Mouse (Mus musculus) regulatory T cell (primary cell): ENCODE measurements at regions not wholly inside any gene's neighbourhood (a gene's known extent, or its start where the extent isn't known, plus 50 kb on each side); places are given as distances from the start of the nearest gene placed in this dataset.

Experiments used
- in situ Hi-C: fragments of 300-600 bp; cut with MboI, MseI; formaldehyde crosslinking; loops from one replicate; pipeline ENCODE4 v1.15.1; 2025; ENCODE audit warnings: high pct_unique_total_duplicates

DNA sequence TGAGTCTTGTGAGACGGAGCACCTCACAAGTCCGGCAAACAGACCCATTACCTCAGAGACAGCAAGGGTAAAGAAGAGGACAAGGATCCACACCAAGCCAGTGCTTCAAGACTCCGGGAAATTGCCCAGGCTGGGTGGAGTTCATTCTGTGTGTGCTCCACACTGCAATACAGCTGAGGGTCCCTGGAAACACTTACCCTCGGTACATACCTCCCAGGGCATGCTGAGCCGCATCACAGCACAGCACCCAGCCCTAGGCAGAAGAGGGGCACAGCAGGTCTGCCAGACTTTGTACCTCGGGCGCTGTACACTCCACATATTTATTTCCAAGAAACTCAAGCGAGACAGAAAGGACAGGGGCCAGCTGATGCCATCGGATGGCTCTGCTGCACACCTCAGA lies 54.5 kb upstream of the Cmc1 start:
- in situ Hi-C loops = no loop called here

DNA sequence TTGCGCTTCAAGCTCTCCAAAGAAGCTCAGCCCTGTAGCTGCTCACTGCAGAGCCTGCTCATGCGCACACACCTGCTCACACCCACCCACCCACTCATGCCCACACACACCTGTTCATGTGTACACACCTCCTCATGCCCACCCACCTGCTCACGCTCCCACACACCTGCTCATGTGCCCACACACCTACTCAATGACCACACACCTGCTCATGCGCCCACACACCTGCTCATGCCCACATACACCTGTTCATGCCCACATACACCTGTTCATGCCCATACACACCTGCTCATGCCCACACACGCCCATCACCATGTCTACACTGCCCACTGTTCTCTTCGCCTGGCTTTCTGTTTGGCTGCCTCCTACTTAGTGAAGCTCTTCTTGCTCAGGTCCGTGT lies 56.5 kb upstream of the Cmc1 start:
- in situ Hi-C loops = no loop called here

DNA sequence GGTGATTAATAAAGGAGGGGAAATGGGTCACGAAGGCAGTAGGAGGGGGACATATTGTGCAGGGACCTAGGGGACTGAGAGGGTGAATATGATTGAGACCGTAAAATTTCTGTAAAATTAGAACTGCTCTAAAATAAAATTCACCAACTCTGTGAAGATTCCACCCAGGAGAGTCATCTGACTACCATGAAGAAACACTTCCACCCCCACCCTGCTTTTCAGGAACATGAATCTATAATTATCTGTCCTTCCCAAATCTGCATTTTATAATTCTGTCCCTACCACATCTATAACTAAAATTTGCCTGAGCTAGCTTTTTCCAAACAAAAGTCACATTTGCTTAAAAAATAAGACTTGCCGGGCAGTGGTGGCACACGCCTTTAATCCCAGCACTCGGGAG lies 69.7 kb upstream of the Cmc1 start:
- in situ Hi-C loops = no loop called here

DNA sequence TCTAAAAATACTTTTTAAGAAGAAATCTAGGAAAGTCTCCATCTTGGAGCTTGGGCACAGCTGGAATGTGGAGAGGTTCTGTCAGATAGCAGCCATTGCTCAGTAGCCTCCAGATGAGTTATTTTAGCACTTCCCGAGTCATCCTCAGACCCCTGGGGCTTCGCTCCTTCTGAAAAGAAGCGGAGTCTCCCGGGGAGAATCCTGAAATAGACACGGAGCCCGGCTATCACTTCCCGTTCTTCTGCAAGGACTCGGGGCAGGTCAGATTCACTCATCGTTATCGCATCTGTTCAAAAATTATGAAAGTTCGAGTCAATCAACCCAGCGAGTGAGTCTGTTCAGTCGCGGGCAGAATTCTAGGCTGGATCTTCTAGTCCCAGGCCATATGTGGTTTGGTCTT lies 71.2 kb upstream of the Cmc1 start:
- in situ Hi-C loops = no loop called here

DNA sequence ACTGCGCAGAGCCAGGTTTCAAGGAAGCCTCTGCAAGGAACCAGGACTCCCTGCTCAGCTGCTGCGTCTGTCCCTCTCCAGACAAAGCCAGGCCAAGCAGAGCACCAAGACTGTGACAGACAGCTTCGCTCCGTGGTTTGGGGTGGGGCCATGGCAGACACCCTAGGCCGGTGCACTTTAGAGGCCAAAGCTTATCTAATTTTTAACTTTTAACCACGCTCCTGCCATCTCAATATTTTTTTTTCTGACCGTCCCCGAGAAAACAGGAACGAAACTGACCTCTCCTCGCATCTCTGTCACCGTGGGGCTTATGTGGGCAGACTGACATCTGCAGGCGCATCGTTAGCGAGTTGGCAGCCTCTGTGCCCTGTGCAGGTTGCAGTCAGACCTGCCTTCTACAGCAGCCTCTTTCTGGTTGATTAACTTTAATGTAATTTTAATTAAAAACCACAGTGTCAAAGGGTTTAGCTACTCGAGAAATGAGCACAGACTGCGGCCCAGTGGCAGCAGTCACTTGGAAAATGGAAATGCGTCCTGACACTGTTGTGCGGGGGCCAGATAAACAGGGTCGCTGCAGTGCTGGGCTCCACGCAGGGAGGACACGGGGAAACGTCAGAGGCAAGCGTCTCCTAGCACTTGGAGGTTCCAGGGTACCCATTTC lies 77.6 kb upstream of the Cmc1 start:
- in situ Hi-C loops = no loop called here

DNA sequence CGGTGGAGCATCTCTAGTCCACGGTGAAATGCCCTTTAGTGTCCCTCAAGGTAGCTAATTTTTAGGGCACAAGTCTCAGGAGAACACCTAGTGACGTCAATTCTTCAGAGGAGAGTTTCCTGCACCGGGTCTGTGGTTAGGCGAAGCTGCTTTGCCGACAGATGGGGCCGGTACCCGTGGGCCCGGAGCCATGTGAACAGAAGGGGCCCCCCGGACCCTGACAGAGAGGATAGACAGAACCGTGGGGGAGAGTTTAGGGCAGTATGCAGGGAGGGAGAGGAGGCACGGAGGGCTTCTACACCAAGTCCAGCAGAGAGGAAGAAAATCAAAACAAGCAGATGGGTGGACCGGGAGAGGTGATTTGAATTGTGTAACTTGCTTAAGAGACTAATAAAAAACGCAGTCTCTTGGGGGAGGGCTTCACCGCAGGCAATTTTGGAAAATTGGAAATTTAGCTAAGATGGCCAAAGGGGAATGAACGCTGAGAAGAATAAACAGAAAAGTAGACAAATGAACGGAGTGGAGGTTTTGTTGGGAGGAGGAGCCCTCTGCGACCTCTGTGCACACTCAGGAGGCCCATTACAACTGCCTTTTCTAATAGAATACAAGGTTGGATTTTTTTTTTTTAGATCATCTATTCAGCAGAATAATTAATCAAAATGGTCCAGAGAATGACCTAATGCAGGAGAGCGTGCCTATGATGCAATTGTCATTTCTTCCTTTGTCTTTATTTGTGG lies 78.9 kb upstream of the Cmc1 start:
- in situ Hi-C loops = no loop called here

DNA sequence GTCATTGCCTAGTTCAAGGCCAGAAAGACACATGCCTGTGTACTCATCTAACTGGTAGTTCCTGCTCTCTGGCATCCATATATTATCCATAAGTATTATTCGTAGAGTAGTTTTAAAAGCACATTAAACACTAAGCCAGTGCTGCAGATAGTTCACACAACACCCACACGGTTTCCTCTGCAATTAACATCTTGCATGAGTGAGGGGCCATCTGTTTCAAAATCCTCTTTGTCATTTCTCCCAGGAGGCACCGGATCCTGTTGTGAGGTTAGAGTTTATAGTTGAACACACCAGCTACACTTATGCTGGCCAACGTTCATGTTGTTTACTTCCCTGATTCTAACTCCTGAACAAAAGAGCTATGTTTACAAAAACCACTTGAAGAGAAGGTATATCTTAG lies 90.7 kb upstream of the Cmc1 start:
- in situ Hi-C loops = no loop called here

DNA sequence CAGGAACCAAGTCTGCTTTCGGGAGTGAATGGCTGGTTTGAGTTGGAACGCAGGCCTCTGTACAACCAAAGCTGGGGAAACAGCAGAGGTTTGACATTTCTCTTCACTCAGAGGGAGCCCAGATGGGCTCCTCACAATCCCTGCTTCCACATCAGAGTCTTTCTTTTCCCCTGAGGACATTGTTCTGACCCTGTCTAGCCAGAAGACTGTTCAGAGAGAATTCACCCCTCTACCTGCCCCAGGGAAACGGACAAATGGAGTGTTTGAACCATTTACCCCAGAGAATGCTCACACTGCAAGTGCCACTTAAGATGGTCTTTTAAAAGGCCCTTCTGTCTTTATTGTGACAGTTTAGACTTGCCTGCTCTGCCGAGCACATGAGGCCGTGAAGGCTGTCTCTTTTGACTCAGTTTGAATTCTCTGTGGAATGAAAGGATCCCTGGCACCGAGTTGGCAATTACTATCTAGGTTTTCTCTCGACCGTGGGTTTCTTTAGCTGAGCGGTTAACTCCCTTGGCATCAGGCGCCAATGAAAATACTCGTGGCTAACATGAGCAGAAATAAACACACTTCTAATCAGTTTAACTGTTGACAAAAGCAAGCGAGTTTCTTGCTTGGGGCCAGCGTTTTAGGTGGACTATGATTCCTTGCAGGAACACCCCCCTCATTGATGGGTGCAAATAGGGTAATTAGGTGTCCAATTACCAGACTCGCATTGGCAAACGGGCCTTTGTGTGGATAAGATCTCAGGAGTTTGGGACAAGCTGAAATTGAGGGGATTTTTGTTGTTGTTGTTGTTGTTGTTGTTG lies 97.0 kb upstream of the Cmc1 start:
- in situ Hi-C loops = no loop called here

DNA sequence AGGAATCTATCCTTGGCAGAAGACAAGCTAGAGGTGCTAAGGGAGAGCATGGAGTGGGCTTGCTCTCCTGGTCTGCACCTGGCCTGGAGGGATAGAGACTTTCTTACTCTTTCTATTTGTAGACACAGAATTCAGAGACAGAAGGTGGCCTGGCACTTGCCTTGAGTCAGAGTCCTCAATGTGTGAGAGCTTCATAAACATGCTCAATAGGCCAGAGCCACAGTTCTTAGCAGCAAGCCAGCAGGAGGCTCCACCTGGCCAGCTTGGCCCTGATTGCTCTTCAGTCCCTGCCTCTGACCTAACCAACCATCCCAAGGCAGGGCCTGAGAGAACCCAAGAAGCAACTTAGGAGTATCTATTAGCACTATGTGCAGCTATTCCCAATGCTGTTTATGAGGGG lies 103.9 kb upstream of the Cmc1 start:
- in situ Hi-C loops = no loop called here

DNA sequence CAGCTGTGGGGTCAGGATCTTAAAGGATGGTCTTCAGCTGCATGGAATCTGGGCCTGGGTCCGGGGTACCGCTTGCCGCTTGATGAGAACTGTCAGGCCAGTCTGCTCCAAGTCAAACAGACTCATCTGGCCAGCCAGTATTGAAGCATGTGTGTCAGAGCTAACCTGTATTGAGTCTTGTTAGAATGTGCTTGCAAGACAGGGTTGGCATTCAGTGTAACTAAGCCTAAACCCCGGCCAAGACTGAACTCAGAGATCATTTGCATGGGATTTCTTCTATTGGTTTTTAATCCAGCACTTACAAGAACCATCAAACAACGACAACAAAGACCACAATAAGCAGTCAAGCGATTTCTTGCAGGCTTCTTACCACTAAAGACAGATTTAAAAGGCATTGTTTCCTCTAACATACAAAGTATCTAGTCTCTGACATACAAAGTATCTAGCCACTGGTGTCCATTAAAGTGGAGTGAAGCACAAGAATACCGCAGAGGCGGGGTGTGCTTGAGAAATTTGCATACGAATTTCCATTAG lies 105.3 kb upstream of the Cmc1 start:
- in situ Hi-C loops = no loop called here

DNA sequence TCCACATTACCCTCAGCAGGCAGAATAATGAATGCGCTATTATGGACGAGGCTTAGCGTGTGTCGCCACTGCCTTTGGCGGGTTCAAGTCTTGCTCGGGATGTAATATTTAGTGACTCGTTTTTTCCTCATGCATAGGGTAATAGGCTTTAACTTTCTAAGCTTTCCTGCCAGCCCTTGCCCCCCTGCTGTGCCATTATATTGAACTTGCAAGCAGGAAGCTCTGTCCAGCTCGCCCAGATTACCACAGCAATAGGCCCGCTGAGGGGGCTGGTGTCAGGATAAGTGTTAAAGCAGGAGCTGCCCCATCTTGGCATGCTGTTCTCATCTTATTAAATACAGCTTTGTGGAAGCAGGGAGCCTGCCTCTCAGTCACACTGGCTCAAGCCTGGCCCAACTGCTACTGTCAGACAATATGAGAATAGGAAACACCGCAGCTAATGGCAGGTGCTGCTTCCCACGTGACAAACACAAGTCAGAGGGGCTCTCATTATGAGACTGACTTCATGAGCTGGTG lies 105.8 kb upstream of the Cmc1 start:
- in situ Hi-C loops = no loop called here

DNA sequence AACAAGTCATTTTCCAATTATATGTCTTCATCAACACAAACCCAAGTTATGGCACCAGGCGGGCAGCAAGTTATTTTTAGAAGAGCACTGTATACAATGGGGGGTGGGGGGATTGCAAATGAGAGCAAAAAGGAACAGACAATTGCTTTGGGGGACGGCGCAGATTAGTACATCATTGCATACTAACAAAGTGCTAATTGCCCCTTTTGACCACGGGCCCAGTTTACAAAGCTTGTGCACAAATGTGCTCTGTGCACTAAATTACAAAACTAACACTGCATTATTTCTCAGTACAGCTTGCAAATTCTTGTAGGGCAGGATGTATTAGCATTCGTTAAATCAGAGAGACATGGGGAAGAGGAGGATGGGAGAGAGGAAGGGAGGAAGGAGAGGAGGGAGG lies 116.3 kb upstream of the Cmc1 start:
- in situ Hi-C loops = no loop called here

DNA sequence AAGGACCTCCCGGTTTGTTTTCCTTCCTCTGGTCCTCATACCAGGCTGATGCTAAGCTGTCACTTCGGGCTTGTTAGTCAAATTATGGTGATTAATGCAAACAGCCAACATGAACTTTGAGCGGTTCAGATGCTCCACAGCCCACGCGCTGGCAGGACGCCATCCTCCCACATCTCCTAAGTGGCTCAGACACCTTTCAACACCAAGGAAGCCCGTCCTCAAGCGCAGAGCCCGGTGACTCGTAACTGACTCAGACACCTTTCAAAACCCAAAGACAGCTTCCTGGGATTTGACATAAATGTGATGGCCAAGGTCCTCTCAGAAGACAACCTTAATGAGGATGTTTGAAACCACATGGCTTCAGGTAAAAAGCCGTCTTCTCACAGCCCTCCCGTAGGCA lies 121.7 kb upstream of the Cmc1 start:
- in situ Hi-C loops = no loop called here

DNA sequence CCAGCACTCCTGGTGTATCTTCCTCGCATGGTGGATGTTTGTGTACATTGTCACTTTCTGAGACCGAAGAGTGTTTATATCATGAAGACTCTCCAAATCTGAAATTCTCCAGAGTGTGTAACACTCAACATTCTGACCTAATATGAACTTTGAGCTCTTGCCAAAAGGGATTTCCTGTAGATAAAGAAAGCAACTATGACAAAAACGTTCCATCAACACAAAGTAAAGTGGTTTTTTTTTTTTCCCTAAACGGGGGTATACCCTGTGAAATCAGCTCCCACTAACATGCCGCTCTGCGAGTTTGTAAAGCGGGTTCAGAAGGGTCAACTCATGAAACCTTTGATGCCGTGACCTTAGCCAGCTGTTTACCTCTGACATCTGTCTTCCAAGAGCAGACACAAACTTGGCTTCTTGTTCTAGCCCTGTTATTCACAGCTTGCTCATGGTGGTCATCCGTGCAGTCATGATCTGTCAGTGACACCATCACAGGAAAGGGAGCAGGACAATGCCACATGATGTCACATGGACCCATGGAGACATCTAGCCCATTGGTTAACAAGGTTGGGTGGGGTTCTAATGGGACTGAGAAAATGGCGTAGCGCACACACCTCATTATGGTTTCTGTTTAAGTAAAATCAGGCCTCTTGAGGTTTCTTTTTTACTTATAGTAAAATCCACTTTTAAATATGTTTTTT lies 122.9 kb upstream of the Cmc1 start:
- in situ Hi-C loops = no loop called here

DNA sequence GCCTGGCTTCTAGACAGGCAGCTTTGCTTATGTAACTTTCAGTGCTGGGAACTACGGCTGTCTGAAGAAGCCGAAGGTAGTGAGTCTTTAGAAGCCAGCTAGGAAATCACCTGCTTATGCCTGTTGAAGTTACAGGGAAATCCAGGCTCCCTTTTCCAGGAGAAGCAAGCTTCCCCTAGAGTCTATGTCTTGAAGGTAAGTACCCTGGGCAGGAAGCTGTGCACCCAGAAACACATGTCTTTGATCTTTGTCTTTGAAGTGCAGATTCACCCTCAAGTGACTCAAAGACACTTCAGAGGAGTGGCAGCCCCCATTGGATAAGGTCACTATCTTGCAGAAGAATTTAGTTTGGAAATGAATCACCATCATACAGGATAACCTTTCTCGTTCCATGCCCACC lies 135.5 kb upstream of the Cmc1 start:
- in situ Hi-C loops = no loop called here

DNA sequence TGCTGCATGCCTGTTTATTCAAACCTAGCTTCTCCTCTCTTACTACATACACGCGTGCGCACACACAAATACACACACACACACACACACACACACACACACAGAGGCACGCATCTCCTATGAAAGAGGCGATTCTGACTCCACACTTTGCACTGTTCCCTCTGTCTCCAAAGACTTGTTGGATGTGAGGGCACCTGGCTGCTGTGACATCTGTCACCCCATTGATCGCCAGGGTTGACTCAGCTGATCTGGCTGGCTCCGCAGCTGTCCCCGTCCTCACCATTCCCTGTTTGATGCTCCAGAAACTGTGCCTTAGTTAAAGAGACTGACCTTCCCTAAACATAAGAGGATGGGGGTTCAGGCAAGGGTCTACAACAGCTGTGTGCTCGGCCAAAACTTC lies 137.6 kb upstream of the Cmc1 start:
- in situ Hi-C loops = no loop called here

DNA sequence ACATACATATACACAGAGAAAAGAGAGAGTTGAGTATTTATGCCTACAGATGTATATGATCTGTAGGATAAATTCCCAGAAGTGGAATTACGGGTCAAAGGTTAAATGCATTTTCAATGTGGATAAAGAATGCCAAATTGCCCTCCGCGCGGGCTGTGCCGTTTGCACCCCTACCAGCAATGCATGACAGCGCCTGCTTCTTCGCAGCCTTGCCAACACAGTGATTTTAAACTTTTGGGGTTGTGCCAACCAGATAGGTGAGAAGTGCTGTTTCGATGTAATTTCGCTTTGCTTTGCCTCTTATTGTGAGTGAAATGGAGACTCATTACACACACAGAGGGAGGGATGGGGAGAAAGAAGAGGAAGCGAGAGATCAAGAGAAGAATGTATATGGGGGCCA lies 142.9 kb upstream of the Cmc1 start:
- in situ Hi-C loops = no loop called here

DNA sequence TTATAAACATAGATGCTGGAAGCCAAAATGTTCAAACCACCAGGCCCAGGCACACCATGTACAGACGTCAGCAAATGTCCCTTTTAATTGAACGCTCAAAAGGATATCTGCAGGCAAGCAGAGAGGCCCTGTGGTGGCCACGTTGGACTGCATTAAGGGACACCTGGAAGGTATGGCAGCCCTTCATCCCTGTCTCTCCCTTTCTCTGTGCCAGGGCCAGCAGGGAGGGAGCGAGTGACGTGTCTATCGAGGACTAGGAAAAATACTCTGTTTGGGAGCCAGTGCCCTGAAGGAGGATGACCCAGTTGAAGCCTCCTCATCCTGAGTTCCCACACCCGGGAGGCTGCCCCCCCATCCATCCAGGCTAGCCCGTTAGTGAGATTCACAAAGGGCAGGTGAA lies 144.0 kb upstream of the Cmc1 start:
- in situ Hi-C loops = no loop called here

DNA sequence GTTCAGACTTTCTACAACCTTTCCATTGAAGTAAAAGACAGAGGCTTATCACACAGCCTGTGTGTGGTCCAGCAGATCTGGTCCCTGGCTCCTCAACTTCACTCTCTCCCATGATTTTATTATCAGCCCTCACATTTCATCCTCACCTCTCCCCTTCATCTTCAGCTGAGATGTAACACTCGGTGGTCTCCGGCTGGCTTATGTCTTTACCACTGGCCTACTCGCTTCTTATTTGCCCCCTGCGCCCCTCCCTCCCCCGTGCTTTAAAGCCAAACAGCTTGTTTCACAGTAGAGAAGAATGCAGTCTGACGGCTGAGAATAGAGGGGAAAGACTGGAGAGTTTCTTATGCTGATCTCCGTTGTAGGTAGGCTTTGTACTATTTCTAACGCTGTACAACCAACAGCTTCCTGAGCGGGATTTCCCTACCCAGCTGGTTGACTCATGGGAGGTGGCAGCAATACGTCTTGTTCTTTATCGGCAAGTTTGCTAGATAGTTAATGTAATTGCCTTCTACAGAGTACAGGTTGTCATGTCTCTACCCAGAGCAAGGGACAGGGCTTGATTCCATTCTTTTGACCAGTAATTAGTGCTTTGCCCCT lies 152.9 kb upstream of the Cmc1 start:
- in situ Hi-C loops = no loop called here

DNA sequence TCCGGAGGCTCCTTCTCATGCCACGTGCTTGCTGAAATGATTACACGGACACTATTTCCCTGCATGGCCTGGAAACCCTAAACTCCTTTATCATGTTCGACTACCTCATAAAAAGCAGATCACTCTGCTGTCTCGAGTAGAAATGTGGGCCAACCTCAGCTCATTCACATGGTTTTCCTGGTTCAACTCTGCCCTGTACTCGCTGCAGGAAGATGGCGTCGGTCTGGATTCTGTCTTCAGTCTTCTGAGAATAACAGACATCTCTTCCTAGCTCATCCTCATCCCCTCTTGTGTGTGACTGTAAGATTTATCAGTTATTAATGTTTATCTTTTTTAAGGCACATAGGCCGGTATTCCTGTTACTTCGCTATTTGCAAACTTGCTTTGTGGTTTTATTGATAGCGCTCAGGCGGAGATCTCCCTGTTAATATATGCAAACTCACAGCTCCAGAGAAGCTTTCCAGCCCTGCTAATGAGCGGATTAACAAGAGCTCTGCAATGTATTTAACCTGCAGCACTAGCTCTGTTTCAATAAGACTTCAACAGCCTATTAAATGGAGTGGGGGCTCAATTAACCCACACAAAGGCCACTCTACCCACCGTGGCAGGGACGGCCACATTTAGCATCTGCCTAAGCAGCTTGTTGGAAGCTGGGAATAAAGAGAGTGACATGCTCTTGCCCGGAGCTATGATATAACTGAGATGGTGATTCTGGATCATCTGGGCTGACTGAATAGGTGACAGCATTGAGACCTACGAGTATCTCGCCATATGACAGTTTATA lies 159.5 kb upstream of the Eomes start:
- in situ Hi-C loops = no loop called here

DNA sequence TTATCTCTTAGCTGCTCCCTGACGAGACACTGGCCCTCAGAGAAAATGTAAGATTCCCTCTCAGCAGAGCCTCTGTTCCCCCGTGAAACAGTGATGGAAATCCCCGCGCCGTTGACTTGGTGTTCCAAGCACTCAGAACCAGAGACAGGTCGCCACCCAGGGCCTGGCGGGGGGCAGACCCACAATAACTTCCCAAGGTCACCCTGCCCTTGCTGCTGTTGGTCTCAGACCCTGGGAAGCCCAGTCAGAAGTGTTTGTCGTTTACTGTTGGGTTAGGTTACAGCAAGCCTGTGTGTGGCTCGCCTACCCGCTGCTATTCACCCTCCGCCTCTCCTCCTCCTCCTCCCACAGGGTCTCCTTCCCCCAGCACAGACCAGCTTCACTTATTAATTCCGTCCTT lies 154.2 kb upstream of the Eomes start:
- in situ Hi-C loops = no loop called here
